Mouse (Mus musculus): ENCODE measurements around the gene Depdc5. TPM values are rescaled to one million over a fixed set of nuclear protein-coding genes. Genes with fewer than 3 reads are reported as not detected.

Gene Depdc5
- polyA plus RNA-seq, 1 experiment from 2014 or later: 26.1 TPM

DNA sequence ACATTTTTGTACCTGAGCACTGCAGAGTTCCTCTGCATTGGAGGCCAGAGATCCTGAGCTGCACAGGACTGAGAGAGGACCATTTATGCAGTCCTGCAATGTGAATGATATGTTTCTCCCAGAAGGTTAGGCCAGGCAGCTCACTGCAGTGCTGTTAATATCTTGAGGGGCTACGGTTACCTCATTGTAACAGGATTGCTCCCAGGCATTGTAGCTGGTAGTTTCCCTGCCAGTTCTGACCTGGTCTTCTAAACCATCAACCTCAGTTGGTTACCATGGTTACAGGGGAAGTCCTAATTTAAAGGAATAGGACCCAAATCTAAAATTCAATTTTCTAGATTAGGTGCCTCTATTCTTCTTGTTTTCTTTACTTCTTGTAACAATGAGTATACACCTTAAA is 121.9 kb downstream of the Depdc5 start:
- H3K36me3 ChIP-seq: peaks cover 34% of the 10 kb centered on the region
- H3K4me2 ChIP-seq: no peak overlapping the region
- no peak overlapping the region for H3K4me3 ChIP-seq
- H3K27ac ChIP-seq (replicated peaks): no peak overlapping the region
- 57% methylated on average over 1 of the region's 1 CpGs for whole genome bisulfite sequencing
- no peaks in the 10 kb centered on the region for H3K4me1 ChIP-seq (replicated peaks)
- no peak overlapping the region for H3K9ac ChIP-seq
- H3K27me3 ChIP-seq: no peaks in the 10 kb centered on the region
- ATAC-seq (ENCODE audit: low FRiP score, low read depth): no peak; the same call in 1 of the 2 replicates
- no peaks in the 10 kb centered on the region for H3K9me3 ChIP-seq

DNA sequence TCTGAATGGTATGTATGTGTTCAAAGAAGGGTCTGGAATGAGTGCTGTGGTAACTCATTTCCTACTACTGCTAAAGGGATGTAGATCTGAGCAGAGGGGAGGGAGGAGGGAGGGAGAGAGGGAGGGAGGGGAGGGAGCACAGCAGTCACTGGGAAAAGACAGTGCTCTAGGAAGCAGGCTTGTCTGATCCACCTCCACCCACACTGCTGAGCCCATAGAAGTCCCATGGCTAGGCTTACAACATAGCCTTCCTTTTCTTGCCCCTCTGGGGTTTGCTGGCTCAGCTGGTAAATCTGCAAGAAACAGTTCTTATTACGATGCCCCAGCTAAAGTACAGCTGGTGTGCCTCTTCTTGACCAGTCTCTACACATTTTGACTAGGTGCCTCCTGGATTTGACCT is 124.4 kb downstream of the Depdc5 start:
- no peaks in the 10 kb centered on the region for H3K9me3 ChIP-seq
- 44% methylated on average over 1 of the region's 1 CpGs for WGBS
- no peak for ATAC-seq (ENCODE audit: low FRiP score, low read depth)
- H3K4me3 ChIP-seq: no peak overlapping the region
- no peak overlapping the region for H3K9ac ChIP-seq
- no peak overlapping the region for H3K4me2 ChIP-seq
- peaks cover 19% of the 10 kb centered on the region for H3K36me3 ChIP-seq
- no peak overlapping the region for H3K27ac ChIP-seq (replicated peaks)
- no peaks in the 10 kb centered on the region for H3K27me3 ChIP-seq
- H3K4me1 ChIP-seq (replicated peaks): no peaks in the 10 kb centered on the region

DNA sequence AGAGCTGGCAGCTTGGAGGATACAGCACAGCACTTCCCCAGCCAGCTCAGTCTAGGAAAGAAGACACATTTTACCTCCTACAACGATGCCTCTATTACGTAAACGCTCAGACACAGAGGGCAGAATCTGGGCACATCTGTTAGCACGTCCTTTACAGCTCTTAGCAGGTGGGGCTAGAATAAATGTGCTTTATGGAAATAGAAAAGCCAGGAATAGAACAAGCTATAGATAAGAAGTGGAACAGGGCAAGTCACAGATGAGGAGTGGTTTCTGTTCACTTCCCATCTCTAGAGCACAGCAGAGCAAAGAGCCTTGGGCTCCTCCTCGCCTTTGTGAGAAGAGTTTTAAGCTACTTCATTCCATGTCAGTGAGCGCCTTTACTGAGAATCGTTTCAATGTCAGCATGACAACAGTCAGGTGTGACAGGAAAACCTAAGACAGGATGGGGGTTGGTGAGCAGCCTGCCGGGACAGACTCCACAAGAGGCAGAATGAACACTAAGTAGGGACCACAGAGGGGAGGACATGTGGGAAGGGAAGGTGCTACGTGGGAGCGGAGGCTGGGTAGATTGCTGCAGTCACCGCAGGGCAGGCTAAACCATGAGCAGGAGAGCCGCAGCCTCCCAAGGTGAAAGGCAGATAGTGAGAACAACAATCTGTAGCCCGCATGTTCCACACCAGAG is 126.6 kb downstream of the Depdc5 start:
- no peak overlapping the region for H3K9ac ChIP-seq
- H3K4me2 ChIP-seq: no peak overlapping the region
- ATAC-seq (ENCODE audit: low FRiP score, low read depth): no peak
- no peaks in the 10 kb centered on the region for H3K27me3 ChIP-seq
- no peaks in the 10 kb centered on the region for H3K9me3 ChIP-seq
- WGBS: 81% methylated on average over 13 of the region's 13 CpGs
- H3K36me3 ChIP-seq: no peaks in the 10 kb centered on the region
- 0 out of 2 replicates have a peak, but pooled peaks cover 4% of the 10 kb centered on the region for H3K4me1 ChIP-seq (replicated peaks)
- no peak overlapping the region for H3K27ac ChIP-seq (replicated peaks)
- H3K4me3 ChIP-seq: no peak overlapping the region

DNA sequence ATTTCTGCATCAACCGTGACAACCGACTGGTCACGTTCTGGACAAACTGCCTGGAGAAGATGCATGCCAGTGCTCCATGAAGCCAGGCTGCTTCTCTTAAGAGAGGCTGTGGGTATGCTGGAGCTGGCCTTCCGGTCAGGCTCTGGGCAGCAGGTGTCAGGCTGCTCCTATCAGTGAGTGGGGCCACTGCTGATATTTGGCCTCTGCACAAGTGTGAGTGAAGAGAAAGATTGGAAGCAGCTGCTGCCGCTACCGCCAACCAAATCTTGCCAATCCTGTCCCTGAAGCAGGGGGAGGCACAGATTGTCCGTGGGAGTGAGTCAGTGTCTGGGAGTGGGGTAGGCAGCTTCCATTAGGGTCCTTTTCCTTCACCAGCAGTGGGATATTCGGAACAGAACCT is 127.7 kb downstream of the Depdc5 start:
- no peaks in the 10 kb centered on the region for H3K27me3 ChIP-seq
- no peak overlapping the region for H3K27ac ChIP-seq (replicated peaks)
- ATAC-seq (ENCODE audit: low FRiP score, low read depth): peak; percentile 23; the same call in 1 of the 2 replicates
- H3K4me1 ChIP-seq (replicated peaks): peaks cover 4% of the 10 kb centered on the region; the same call in 1 of the 2 replicates
- H3K9ac ChIP-seq: no peak overlapping the region
- no peaks in the 10 kb centered on the region for H3K9me3 ChIP-seq
- H3K4me3 ChIP-seq: no peak overlapping the region
- 84% methylated on average over 8 of the region's 8 CpGs for WGBS
- H3K4me2 ChIP-seq: no peak overlapping the region
- H3K36me3 ChIP-seq: no peaks in the 10 kb centered on the region

DNA sequence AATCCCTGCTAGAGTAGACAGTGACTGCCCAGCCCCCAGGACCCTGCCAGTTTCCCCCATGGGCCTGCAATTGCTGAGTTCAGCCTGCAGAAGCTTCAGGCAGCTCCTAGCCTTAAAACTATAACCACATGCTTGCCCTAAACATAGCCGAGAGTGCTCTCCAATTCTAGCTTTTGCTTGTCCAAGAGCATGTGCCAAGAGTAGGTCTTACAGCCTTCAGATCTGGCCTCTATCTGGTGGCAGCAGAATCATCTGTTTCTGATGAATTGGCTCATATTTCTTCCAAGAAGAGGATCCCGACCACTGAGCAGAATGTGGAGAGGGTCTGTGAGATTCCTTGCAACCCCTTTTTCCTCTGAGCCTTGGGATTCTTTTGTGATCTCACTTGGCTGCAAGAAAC is 131.0 kb downstream of the Depdc5 start:
- Histone ChIP-seq H3K36me3 (no peaks in the 10 kb centered on the region), H3K9ac (no peak overlapping the region), H3K4me3 (no peak overlapping the region), H3K4me2 (no peak overlapping the region), H3K4me1 (replicated peaks) (peaks cover 13% of the 10 kb centered on the region), H3K27ac (replicated peaks) (no peak overlapping the region), H3K9me3 (no peaks in the 10 kb centered on the region), H3K27me3 (no peaks in the 10 kb centered on the region)
- 66% methylated on average over 2 of the region's 2 CpGs for WGBS
- ATAC-seq (ENCODE audit: low FRiP score, low read depth): no peak

DNA sequence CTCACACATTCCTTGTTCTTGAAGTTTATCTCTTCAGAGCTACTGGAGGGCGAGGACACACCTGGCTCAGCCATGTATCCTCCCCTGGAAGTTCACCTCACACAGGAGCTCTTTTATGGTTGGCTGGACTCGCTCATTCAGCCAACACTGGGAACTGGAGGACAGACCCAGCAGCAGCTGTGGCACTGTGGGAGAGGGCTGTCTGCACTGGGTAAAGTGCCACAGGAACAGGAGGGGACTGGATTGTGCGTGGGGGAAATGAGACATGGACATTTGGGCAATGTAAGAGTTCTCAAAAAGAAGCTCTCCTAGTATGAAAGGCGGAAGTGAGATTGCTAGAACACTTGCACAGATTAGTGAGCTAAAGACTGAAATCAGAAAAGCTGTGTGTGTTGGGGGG is 132.3 kb downstream of the Depdc5 start:
- H3K27ac ChIP-seq (replicated peaks): no peak overlapping the region
- WGBS: 80% methylated on average over 4 of the region's 4 CpGs
- H3K36me3 ChIP-seq: no peaks in the 10 kb centered on the region
- H3K4me1 ChIP-seq (replicated peaks): peaks cover 13% of the 10 kb centered on the region
- ATAC-seq (ENCODE audit: low FRiP score, low read depth): no peak
- no peak overlapping the region for H3K9ac ChIP-seq
- H3K27me3 ChIP-seq: no peaks in the 10 kb centered on the region
- no peak overlapping the region for H3K4me2 ChIP-seq
- no peak overlapping the region for H3K4me3 ChIP-seq
- no peaks in the 10 kb centered on the region for H3K9me3 ChIP-seq

DNA sequence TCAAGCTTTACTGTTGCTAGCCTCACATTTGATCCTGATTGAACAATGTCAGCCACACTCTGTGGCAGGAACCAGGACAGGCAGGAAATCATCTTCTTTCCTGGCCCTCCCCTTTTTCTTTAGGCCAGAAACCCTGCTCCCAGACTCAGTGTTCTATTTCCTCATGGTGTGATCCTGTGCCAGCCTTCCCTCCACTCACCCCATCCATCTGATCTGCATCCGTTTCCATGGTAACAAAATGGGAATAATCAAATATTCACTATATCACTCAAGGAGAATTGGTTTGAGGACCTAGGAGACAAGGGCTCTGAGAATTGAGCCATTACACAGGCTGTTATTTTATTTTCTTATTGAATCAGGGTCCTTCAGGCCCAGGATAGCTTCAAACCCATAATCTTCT is 133.1 kb downstream of the Depdc5 start:
- Histone ChIP-seq H3K27ac (replicated peaks) (peak overlapping the region; percentile 48), H3K9me3 (no peaks in the 10 kb centered on the region), H3K4me3 (no peak overlapping the region), H3K36me3 (no peaks in the 10 kb centered on the region), H3K9ac (no peak overlapping the region), H3K4me2 (no peak overlapping the region), H3K27me3 (no peaks in the 10 kb centered on the region), H3K4me1 (replicated peaks) (peaks cover 13% of the 10 kb centered on the region)
- ATAC-seq (ENCODE audit: low FRiP score, low read depth): peak; percentile 82
- 79% methylated on average over 1 of the region's 1 CpGs for WGBS

DNA sequence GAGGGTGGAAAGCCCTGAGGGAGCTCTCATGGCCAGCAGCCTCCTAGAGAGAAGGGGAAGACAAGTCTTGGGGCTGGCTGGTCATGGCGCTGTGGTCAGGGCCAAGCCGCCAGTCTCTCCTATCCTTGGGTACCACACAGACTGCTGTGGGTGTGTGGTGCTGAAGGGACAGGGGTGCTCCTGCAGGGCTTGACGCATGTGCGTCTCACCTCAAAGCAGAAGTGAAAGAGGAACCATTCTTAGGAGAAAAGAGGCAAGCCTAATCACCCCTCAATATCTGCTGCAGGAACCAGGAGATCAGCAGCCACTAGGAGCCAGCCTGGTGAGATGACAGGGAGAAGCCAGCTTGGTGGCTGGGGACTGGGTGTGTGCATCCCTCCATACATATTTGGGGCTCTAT is 134.2 kb downstream of the Depdc5 start:
- no peaks in the 10 kb centered on the region for H3K9me3 ChIP-seq
- ATAC-seq (ENCODE audit: low FRiP score, low read depth): no peak
- 74% methylated on average over 4 of the region's 4 CpGs for WGBS

DNA sequence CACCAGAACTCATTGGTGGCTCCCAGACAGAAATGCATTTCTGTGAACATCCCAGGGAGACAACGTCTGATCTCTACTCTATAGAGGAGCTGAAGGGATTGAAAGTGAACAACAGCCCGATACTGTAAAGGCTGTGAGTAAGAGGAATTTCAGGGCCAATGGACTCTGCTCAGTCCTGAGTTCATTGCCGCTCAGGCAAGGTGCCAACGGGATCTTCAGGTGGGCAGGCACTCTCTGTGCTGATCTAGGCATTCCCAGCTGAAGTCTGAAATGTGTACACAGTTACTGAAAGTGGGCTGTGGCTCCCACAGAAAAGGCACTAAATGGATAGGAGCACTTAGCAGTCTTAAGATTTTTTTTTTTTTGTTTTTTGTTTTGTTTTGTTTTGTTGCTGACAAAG is 135.3 kb downstream of the Depdc5 start:
- Histone ChIP-seq H3K9ac (no peak overlapping the region), H3K4me3 (no peak overlapping the region), H3K27ac (replicated peaks) (no peak overlapping the region), H3K9me3 (no peaks in the 10 kb centered on the region), H3K4me1 (replicated peaks) (peaks cover 13% of the 10 kb centered on the region), H3K36me3 (no peaks in the 10 kb centered on the region), H3K27me3 (no peaks in the 10 kb centered on the region), H3K4me2 (no peak overlapping the region)
- WGBS: 89% methylated on average over 4 of the region's 4 CpGs
- no peak for ATAC-seq (ENCODE audit: low FRiP score, low read depth)

More for the DNA sequence above, 134.2 kb downstream of the Depdc5 start:
- Histone ChIP-seq H3K27me3 (no peaks in the 10 kb centered on the region), H3K4me2 (no peak overlapping the region), H3K4me1 (replicated peaks) (peaks cover 13% of the 10 kb centered on the region), H3K36me3 (no peaks in the 10 kb centered on the region), H3K9ac (no peak overlapping the region), H3K27ac (replicated peaks) (0 out of 2 replicates have a peak overlapping the region, but pooled peaks have one; percentile 48), H3K4me3 (no peak overlapping the region)

DNA sequence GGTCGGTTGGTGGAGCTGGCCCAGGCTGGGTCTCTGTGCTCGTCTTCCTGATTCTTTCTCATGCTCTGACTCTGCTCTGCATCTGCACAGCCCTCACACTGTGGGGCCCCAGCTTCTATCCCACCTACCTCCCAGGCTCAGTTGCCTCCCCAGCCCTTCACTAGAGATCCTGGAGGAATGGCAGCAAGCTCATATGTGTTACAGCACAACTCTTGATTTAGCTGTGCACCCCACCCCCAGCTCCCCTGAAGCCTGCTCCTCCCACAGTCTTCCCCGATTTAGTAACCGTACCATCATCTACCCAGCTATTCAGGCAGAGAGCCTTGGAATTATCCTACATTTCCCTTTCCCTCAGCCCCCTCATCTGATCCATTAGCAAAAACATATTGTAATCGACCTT is 137.6 kb downstream of the Depdc5 start:
- Histone ChIP-seq H3K27me3 (no peaks in the 10 kb centered on the region), H3K27ac (replicated peaks) (no peak overlapping the region), H3K9ac (no peak overlapping the region), H3K36me3 (no peaks in the 10 kb centered on the region), H3K9me3 (no peaks in the 10 kb centered on the region), H3K4me3 (no peak overlapping the region), H3K4me1 (replicated peaks) (peaks cover 22% of the 10 kb centered on the region), H3K4me2 (no peak overlapping the region)
- ATAC-seq (ENCODE audit: low FRiP score, low read depth): no peak
- WGBS: 92% methylated on average over 5 of the region's 5 CpGs

DNA sequence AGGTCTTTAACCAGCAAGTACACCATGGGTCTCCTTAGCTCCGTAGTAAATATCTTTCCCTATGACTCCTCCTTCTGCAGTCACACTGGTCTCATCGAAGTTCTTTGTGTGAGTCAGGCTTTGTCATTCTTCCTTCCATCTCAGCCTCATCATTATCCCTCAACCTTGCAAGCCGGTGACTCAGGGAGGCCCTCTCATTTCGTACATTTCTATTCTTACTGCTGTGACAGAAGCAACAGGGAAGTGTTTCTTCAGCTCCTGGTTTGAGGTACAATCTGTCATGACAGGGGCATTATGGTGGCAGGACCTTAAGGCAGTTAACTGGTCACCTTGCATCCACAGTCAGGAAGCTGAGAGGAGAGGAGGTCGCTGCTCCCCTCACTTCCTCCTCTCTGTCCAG is 139.3 kb downstream of the Depdc5 start:
- no peaks in the 10 kb centered on the region for H3K9me3 ChIP-seq
- peaks cover 27% of the 10 kb centered on the region for H3K4me1 ChIP-seq (replicated peaks)
- no peak overlapping the region for H3K27ac ChIP-seq (replicated peaks)
- H3K9ac ChIP-seq: no peak overlapping the region
- no peaks in the 10 kb centered on the region for H3K27me3 ChIP-seq
- 90% methylated on average over 5 of the region's 5 CpGs for WGBS
- no peak overlapping the region for H3K4me2 ChIP-seq
- ATAC-seq (ENCODE audit: low FRiP score, low read depth): no peak
- H3K4me3 ChIP-seq: no peak overlapping the region
- H3K36me3 ChIP-seq: no peaks in the 10 kb centered on the region

DNA sequence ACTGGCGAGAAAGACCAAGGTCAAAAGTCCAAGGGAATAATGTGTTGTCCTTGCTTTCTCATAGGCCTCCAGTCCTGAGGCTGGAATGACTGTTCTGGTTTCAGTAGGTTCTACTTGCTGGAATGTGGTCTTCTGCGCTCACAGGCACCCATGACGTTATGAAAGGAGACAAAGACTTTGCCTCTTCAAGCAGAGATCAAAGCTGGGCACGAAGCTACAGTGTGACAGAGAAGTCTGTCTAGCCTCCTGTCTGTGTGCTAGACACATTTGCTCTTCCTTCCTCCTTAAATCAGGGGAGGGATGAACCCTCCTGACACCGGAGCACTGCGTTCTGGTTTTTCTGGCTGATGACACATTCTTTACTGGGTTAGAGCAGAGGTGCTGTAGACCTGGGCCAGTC is 140.0 kb downstream of the Depdc5 start:
- H3K9me3 ChIP-seq: no peaks in the 10 kb centered on the region
- H3K4me1 ChIP-seq (replicated peaks): peaks cover 27% of the 10 kb centered on the region
- H3K4me3 ChIP-seq: no peak overlapping the region
- no peaks in the 10 kb centered on the region for H3K27me3 ChIP-seq
- 70% methylated on average over 6 of the region's 6 CpGs for WGBS
- no peak overlapping the region for H3K9ac ChIP-seq
- no peak overlapping the region for H3K4me2 ChIP-seq
- H3K36me3 ChIP-seq: no peaks in the 10 kb centered on the region
- no peak overlapping the region for H3K27ac ChIP-seq (replicated peaks)
- ATAC-seq (ENCODE audit: low FRiP score, low read depth): no peak

DNA sequence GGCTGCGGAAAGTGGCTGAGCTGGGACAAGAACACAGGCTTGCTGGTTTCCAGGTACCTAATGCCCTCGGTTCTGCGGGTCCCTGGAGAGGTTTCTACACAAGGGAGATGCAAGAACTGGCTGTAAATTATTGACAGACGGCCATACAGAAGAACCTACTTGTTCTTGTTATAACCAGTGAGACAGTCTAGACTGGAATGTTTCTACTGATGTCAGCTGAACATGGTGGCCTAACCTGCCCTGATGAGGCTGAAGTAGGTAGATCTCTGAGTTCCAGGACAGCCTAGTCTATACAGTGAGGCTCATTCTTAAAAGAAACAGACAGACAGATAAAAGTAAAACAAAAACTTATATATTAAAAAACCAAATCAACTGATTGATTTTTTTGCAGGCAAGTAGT is 140.6 kb downstream of the Depdc5 start:
- Histone ChIP-seq H3K9ac (no peak overlapping the region), H3K4me2 (no peak overlapping the region), H3K27me3 (no peaks in the 10 kb centered on the region), H3K4me1 (replicated peaks) (peaks cover 27% of the 10 kb centered on the region), H3K27ac (replicated peaks) (no peak overlapping the region), H3K9me3 (no peaks in the 10 kb centered on the region), H3K4me3 (no peak overlapping the region), H3K36me3 (no peaks in the 10 kb centered on the region)
- 70% methylated on average over 4 of the region's 4 CpGs for WGBS
- no peak for ATAC-seq (ENCODE audit: low FRiP score, low read depth)

Measured in hindbrain, embryonic 15.5 days (tissue).